Mouse (Mus musculus) neutrophil, adult 5-6 weeks (primary cell): ENCODE results near the gene Pah. TPM values are rescaled to one million over a fixed set of nuclear protein-coding genes. Genes with fewer than 3 reads are reported as not detected.

Source experiments
- ATAC-seq: fragments of 151-379, 151-347 bp; 2 replicates; pipeline ENCODE4 v1.8.0; 2017; ENCODE audit warnings: mild to moderate bottlenecking, moderate TSS enrichment; ENCODE audit not compliant: insufficient number of reproducible peaks, poor library complexity, low FRiP score, severe bottlenecking; ENCODE audit errors: extremely low read depth
- total RNA-seq: library from RNA; stranded (forward); fragments of 200-1000 nt; gene quantifications from 2 replicates; pipeline ENCODE4 v1.2.3, GENCODE M21; 2017

Pah gene
- total RNA-seq, 1 experiment from 2014 or later, result not detected

GRCm38 (mm10) chr10:87500926-87501658 is 20.5 kb upstream of the Pah start:
- ATAC-seq, result no peak

GRCm38 (mm10) chr10:87501659-87502042 is 19.9 kb upstream of the Pah start:
- ATAC-seq, result no peak

- ATAC-seq, result no peak
These were observed 19.3 kb upstream of the Pah start for GRCm38 (mm10) chr10:87502283-87502682.

GRCm38 (mm10) chr10:87503946-87504345 is 17.6 kb upstream of the Pah start:
- ATAC-seq, result no peak

GRCm38 (mm10) chr10:87508581-87508980 is 13.0 kb upstream of the Pah start:
- ATAC-seq, result no peak

GRCm38 (mm10) chr10:87513052-87513451 is 8.5 kb upstream of the Pah start:
- ATAC-seq, result no peak

GRCm38 (mm10) chr10:87518585-87518984 is 3.0 kb upstream of the Pah start:
- no peak for ATAC-seq

- no peak for ATAC-seq
These were observed 1.0 kb upstream of the Pah start for GRCm38 (mm10) chr10:87520401-87521116.

- no peak for ATAC-seq
These were observed 12.6 kb downstream of the Pah start for GRCm38 (mm10) chr10:87534172-87534571.

- no peak for ATAC-seq
These were observed 24.2 kb downstream of the Pah start for GRCm38 (mm10) chr10:87545759-87546158.

GRCm38 (mm10) chr10:87546299-87547234 is 25.0 kb downstream of the Pah start:
- no peak for ATAC-seq

GRCm38 (mm10) chr10:87552726-87553125 is 31.1 kb downstream of the Pah start:
- peak; percentile 83 for ATAC-seq

GRCm38 (mm10) chr10:87556441-87556840 is 34.8 kb downstream of the Pah start:
- ATAC-seq, result no peak

- no peak for ATAC-seq
These were observed 42.2 kb downstream of the Pah start for GRCm38 (mm10) chr10:87563818-87564217.

- ATAC-seq, result no peak
These were observed 44.1 kb downstream of the Pah start for GRCm38 (mm10) chr10:87565712-87566111.

GRCm38 (mm10) chr10:87572500-87572899 is 50.9 kb downstream of the Pah start:
- no peak for ATAC-seq

- no peak for ATAC-seq
These were observed 65.1 kb downstream of the Pah start for GRCm38 (mm10) chr10:87586696-87587095.

- ATAC-seq, result no peak
These were observed 72.3 kb downstream of the Pah start for GRCm38 (mm10) chr10:87593916-87594315.

GRCm38 (mm10) chr10:87596361-87597074 is 74.9 kb downstream of the Pah start:
- ATAC-seq, result peak; percentile 76; the same call in 1 of the 2 replicates
